Mouse (Mus musculus) ES-E14 (cell line): ENCODE measurements around the gene Kat6b. TPM values are rescaled to one million over a fixed set of nuclear protein-coding genes. Genes with fewer than 3 reads are reported as not detected.
"Not testable (repeated sequence)": the region's sequence is repeated elsewhere in the genome, so short reads cannot be mapped to it uniquely, and the experiment has no call there.

ENCODE experiments used
- DNase-seq: peaks from one replicate; pipeline ENCODE4 v3.0.0-alpha.2; 2013; ENCODE audit warnings: low read depth, low spot score
- H3K27ac ChIP-seq: 2 replicates; pipeline ENCODE4 v1.5.1; 2012; ENCODE audit warnings: low read depth, mild to moderate bottlenecking, low read length, moderate library complexity, mixed read lengths; ENCODE audit not compliant: poor library complexity, insufficient read depth, severe bottlenecking
- H3K36me3 ChIP-seq: 2 replicates; pipeline ENCODE4 v1.6.1; 2012; ENCODE audit warnings: mild to moderate bottlenecking, low read length, moderate library complexity, mixed read lengths; ENCODE audit not compliant: control insufficient read depth, poor library complexity, insufficient read depth, severe bottlenecking
- H3K4me1 ChIP-seq, 2 experiments: fragments of 150-350 bp in 1 of 2; sonication (generic) in 1 of 2; 2 replicates each; pipeline ENCODE4 v1.6.1; 2012; ENCODE audit warnings: low read length in 2 of 2, mild to moderate bottlenecking in 1 of 2, mixed read lengths in 1 of 2; ENCODE audit not compliant: control insufficient read depth in 2 of 2, insufficient read depth in 2 of 2, poor library complexity in 1 of 2
- H3K4me3 ChIP-seq, 2 experiments: fragments of 150-350 bp in 1 of 2; sonication (generic) in 1 of 2; 2 replicates each; pipeline ENCODE4 v1.5.1; 2012; ENCODE audit warnings: low read length in 2 of 2, low read depth in 1 of 2, mild to moderate bottlenecking in 1 of 2, mixed read lengths in 1 of 2; ENCODE audit not compliant: insufficient read depth in 1 of 2, poor library complexity in 1 of 2, severe bottlenecking in 1 of 2
- H3K9ac ChIP-seq: 2 replicates; pipeline ENCODE4 v1.6.1; 2012; ENCODE audit warnings: low read depth, mild to moderate bottlenecking, low read length, mixed read lengths; ENCODE audit not compliant: poor library complexity, insufficient read depth, severe bottlenecking
- H3K9me3 ChIP-seq: fragments of 150-350 bp; sonication (generic); 2 replicates; pipeline ENCODE4 v1.6.1; 2012; ENCODE audit warnings: low read depth, mild to moderate bottlenecking, low read length; ENCODE audit not compliant: control insufficient read depth, insufficient read depth
- CHD2 ChIP-seq: IDR thresholded peaks from 2 replicates; pipeline ENCODE4 v1.6.1; 2014; ENCODE audit warnings: mild to moderate bottlenecking, low read depth, low read length, inconsistent platforms
- HCFC1 ChIP-seq: IDR thresholded peaks from 2 replicates; pipeline ENCODE4 v1.6.1; 2012; ENCODE audit warnings: low read length, inconsistent platforms, borderline replicate concordance; ENCODE audit not compliant: insufficient read depth
- MAFK ChIP-seq: IDR thresholded peaks from 2 replicates; pipeline ENCODE4 v1.6.1; 2014; ENCODE audit warnings: mild to moderate bottlenecking, low read depth, low read length, inconsistent platforms; ENCODE audit not compliant: insufficient read depth
- ZC3H11A ChIP-seq: IDR thresholded peaks from 2 replicates; pipeline ENCODE4 v1.6.1; 2012; ENCODE audit warnings: low read depth, mild to moderate bottlenecking, inconsistent platforms, low read length, borderline replicate concordance
- ZNF384 ChIP-seq: IDR thresholded peaks from 2 replicates; pipeline ENCODE4 v1.6.1; 2012; ENCODE audit warnings: low read depth, low read length, inconsistent platforms
- in situ Hi-C, 2 experiments: fragments of 600-800 bp; cut with MboI; formaldehyde crosslinking; loops; one replicate each; pipeline ENCODE4 v1.15.1; 2025; ENCODE audit warnings: low sequenced_read_pairs in 2 of 2, inconsistent platforms in 1 of 2; ENCODE audit not compliant: unreplicated experiment in 2 of 2
- total RNA-seq: library from RNA; depleted of rRNA; stranded (reverse); fragments of 300-350 nt; gene quantifications from 2 replicates; pipeline ENCODE4 v1.2.3, GENCODE M21; 2012

Kat6b gene
- total RNA-seq, 1 experiment = 172 TPM

DNA sequence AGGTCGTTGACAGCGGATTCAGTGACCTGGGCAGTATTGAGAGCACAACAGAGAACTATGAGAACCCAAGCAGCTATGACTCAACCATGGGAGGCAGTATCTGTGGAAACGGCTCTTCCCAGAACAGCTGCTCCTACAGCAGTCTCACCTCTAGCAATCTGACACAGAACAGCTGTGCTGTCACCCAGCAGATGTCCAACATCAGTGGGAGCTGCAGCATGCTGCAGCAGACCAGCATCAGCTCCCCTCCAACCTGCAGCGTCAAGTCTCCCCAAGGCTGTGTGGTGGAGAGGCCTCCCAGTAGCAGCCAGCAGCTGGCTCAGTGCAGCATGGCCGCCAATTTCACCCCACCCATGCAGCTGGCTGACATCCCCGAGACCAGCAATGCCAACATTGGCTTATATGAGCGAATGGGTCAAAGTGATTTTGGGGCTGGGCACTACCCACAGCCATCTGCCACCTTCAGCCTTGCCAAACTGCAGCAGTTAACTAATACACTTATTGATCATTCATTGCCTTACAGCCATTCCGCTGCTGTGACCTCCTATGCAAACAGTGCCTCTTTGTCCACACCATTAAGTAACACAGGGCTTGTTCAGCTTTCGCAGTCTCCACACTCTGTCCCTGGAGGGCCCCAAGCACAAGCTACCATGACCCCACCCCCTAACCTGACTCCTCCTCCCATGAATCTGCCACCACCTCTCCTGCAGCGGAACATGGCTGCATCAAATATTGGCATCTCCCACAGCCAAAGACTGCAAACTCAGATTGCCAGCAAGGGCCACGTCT, 188.6 kb downstream of the Kat6b start:
- H3K36me3 ChIP-seq = peaks cover 41% of the 10 kb centered on the region
- DNase-seq = no peak
- H3K9me3 ChIP-seq = no peaks in the 10 kb centered on the region
- in situ Hi-C loops = loop anchor here in 1 of 2 experiments (25.0 kb wide), 1 partner anchor 533 kb away; no protein-coding TSS in a partner anchor
- no peak overlapping the region for H3K4me3 ChIP-seq
- no peak overlapping the region for H3K9ac ChIP-seq
- peaks cover 4 to 21% of the 10 kb centered on the region in 2 experiments; a peak in 2 of 4 replicates for H3K4me1 ChIP-seq
- TF ChIP-seq ZC3H11A (no peak), HCFC1 (no peak), ZNF384 (no peak), MAFK (no peak), CHD2 (no peak)
- H3K27ac ChIP-seq = no peak overlapping the region

- not testable (repeated sequence) for H3K27ac ChIP-seq, H3K9ac ChIP-seq, DNase-seq, H3K9me3 ChIP-seq, H3K4me3 ChIP-seq
- H3K4me1 ChIP-seq = peaks cover 4 to 21% of the 10 kb centered on the region in 2 experiments; a peak in 2 of 4 replicates
- peaks cover 35% of the 10 kb centered on the region for H3K36me3 ChIP-seq
- in situ Hi-C loops = loop anchor here in 1 of 2 experiments (25.0 kb wide), 1 partner anchor 533 kb away; no protein-coding TSS in a partner anchor
Observed at GRCm38 (mm10) chr14:21670422-21671006, 189.3 kb downstream of the Kat6b start.

GRCm38 (mm10) chr14:21673100-21673499, 191.9 kb downstream of the Kat6b start:
- DNase-seq = no peak
- H3K4me1 ChIP-seq = peaks cover 4 to 21% of the 10 kb centered on the region in 2 experiments; a peak in 2 of 4 replicates

GRCm38 (mm10) chr14:21674471-21674870, 193.2 kb downstream of the Kat6b start:
- peaks cover 12% of the 10 kb centered on the region for H3K36me3 ChIP-seq
- H3K27ac ChIP-seq = no peak overlapping the region
- no peak overlapping the region for H3K4me3 ChIP-seq
- in situ Hi-C loops = loop anchor here in 1 of 2 experiments (25.0 kb wide), 1 partner anchor 537 kb away; no protein-coding TSS in a partner anchor
- no peak overlapping the region for H3K9ac ChIP-seq
- DNase-seq = no peak
- H3K4me1 ChIP-seq = peaks cover 4 to 18% of the 10 kb centered on the region in 2 experiments; a peak in 2 of 4 replicates
- no peak for TF ChIP-seq HCFC1
- TF ChIP-seq ZC3H11A = no peak
- no peak for TF ChIP-seq ZNF384
- TF ChIP-seq CHD2 = no peak
- no peak for TF ChIP-seq MAFK
- H3K9me3 ChIP-seq = no peaks in the 10 kb centered on the region

More at GRCm38 (mm10) chr14:21673100-21673499, 191.9 kb downstream of the Kat6b start:
- Histone ChIP-seq H3K36me3 (peaks cover 26% of the 10 kb centered on the region), H3K9me3 (no peaks in the 10 kb centered on the region), H3K27ac (no peak overlapping the region), H3K4me3 (no peak overlapping the region), H3K9ac (no peak overlapping the region)
- no peak for TF ChIP-seq MAFK
- no peak for TF ChIP-seq HCFC1
- no peak for TF ChIP-seq ZC3H11A
- TF ChIP-seq ZNF384 = no peak
- TF ChIP-seq CHD2 = no peak
- in situ Hi-C loops = loop anchor here in 1 of 2 experiments (25.0 kb wide), 1 partner anchor 536 kb away; no protein-coding TSS in a partner anchor
